Mouse (Mus musculus) small intestine, adult 2 months (tissue): ENCODE measurements around the gene Trmu.

ENCODE experiments used
- CTCF ChIP-seq: fragments of 200-500 bp; IDR thresholded peaks from 2 replicates; pipeline ENCODE4 v1.5.1; 2012; ENCODE audit warnings: low read depth, mild to moderate bottlenecking, control low read depth, inconsistent platforms, low read length, moderate library complexity, mixed read lengths; ENCODE audit not compliant: insufficient replicate concordance, insufficient read length; ENCODE audit errors: extremely low read depth
- POLR2A ChIP-seq: fragments of 200-500 bp; IDR thresholded peaks from 2 replicates; pipeline ENCODE4 v1.6.1; 2012; ENCODE audit warnings: low read depth, mild to moderate bottlenecking, control low read depth, inconsistent platforms, low read length, moderate library complexity

DNA sequence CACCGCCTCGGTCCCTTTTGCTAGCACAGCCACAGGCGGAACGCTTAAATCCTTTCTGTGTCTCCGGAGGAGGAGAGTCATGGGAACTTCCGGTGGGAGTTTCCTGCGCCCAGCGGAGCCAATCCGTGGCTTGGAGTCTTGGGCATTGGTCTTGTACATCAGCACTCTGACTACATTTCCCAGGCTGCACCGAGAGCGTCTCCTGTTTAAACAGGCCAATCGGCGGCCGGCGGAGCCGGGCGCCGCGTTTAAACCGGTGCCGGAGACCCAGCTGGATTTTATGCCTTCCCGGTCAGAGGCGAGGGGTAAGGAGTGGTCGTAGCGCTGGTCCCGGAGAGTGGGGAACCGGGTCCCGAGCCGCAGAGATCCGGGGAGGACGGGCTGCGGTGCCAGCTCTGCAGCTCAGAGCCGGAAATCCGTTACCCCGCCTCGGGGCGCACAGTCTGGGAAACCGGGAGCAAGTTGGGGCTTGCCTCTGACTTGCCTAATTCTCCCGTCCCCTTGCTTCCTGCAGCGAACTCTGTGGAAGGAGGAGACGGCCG lies 19.6 kb upstream of the Trmu start, which contains the start of gene Gtse1:
- TF ChIP-seq CTCF: no peak
- peak; percentile 63; the same call in 1 of the 2 replicates for TF ChIP-seq POLR2A
